16 mouse cellular contexts compared by ENCODE assay signal in genomic region chr8:93048510-93049416, GRCm38 (mm10). TPM values are rescaled to one million over a fixed set of nuclear protein-coding genes. Genes with fewer than 3 reads are reported as not detected.
DNase-seq lines count a peak whose midpoint lies in the region; ATAC-seq and TF ChIP-seq lines count a peak whose summit lies in the region.
"Had no signal": no experiment of that assay in that cellular context is flagged by ENCODE, and none has a peak within 500 bp of the region (broad histone marks: within the 10 kb centered on the region; RNA-seq: fewer than 3 reads in every experiment).

No protein-coding gene starts in this region.

- H3K4me3 ChIP-seq in forebrain, embryonic 14.5 days (ENCODE audit: low read depth, low read length): no peak overlapping the region
- H3K4me3 ChIP-seq in forebrain, embryonic 16.5 days (replicated peaks; ENCODE audit: low read length): no peak overlapping the region
- H3K4me3 ChIP-seq in kidney, adult 2 months (ENCODE audit: insufficient read depth, low read depth, low read length): no peak overlapping the region
- H3K4me3 ChIP-seq in stomach, postnatal 0 days (ENCODE audit: low read depth, low read length): no peak overlapping the region
- H3K4me3 ChIP-seq: forebrain, embryonic 12.5 days; liver, embryonic 15.5 days had no signal

- 69% methylated on average over 4 of the region's 4 CpGs for WGBS in forebrain, embryonic 14.5 days
- 69% methylated on average over 4 of the region's 4 CpGs for WGBS in forebrain, embryonic 16.5 days
- WGBS in kidney, adult 2 months: 46% methylated on average over 4 of the region's 4 CpGs
- WGBS in stomach, postnatal 0 days: 41% methylated on average over 4 of the region's 4 CpGs

- no peak overlapping the region for H3K9ac ChIP-seq in forebrain, embryonic 14.5 days (ENCODE audit: low read length)
- H3K9ac ChIP-seq in forebrain, embryonic 16.5 days (replicated peaks; ENCODE audit: low read depth, low read length): no peak overlapping the region
- H3K9ac ChIP-seq in stomach, postnatal 0 days (ENCODE audit: low read length): no peak overlapping the region
- H3K9ac ChIP-seq: forebrain, embryonic 12.5 days; liver, embryonic 15.5 days had no signal

- H3K9me3 ChIP-seq in forebrain, embryonic 14.5 days (replicated peaks; ENCODE audit: control insufficient read depth, low read length): no peaks in the 10 kb centered on the region
- H3K9me3 ChIP-seq in forebrain, embryonic 16.5 days (ENCODE audit: control insufficient read depth, low read length): no peaks in the 10 kb centered on the region
- H3K9me3 ChIP-seq in stomach, postnatal 0 days (ENCODE audit: control insufficient read depth, low read length): no peaks in the 10 kb centered on the region
- H3K9me3 ChIP-seq: forebrain, embryonic 12.5 days; liver, embryonic 15.5 days had no signal

- H3K4me2 ChIP-seq in forebrain, embryonic 14.5 days (ENCODE audit: low read length): no peak overlapping the region
- H3K4me2 ChIP-seq in forebrain, embryonic 16.5 days (ENCODE audit: low read length): no peak overlapping the region
- H3K4me2 ChIP-seq in stomach, postnatal 0 days (replicated peaks; ENCODE audit: low read depth): no peak overlapping the region
- H3K4me2 ChIP-seq: forebrain, embryonic 12.5 days; liver, embryonic 15.5 days had no signal

- TF ChIP-seq EP300 in stomach, postnatal 0 days (optimal IDR thresholded peaks at IDR 0.05): no peak

- no peak overlapping the region for H3K27ac ChIP-seq in forebrain, embryonic 14.5 days (ENCODE audit: low read depth, low read length)
- no peak overlapping the region for H3K27ac ChIP-seq in forebrain, embryonic 16.5 days (ENCODE audit: low read length)
- no peak overlapping the region for H3K27ac ChIP-seq in kidney, adult 2 months (ENCODE audit: insufficient read depth, low read depth, low read length)
- no peak overlapping the region for H3K27ac ChIP-seq in stomach, postnatal 0 days (replicated peaks)
- H3K27ac ChIP-seq: forebrain, embryonic 12.5 days; liver, embryonic 15.5 days had no signal

- H3K4me1 ChIP-seq in forebrain, embryonic 14.5 days (ENCODE audit: control insufficient read depth, insufficient read depth, low read length): no peaks in the 10 kb centered on the region
- no peaks in the 10 kb centered on the region for H3K4me1 ChIP-seq in forebrain, embryonic 16.5 days (replicated peaks; ENCODE audit: control insufficient read depth, insufficient read depth, low read length)
- H3K4me1 ChIP-seq in kidney, adult 2 months (ENCODE audit: control insufficient read depth, insufficient read depth, low read length): no peaks in the 10 kb centered on the region
- no peaks in the 10 kb centered on the region for H3K4me1 ChIP-seq in stomach, postnatal 0 days (replicated peaks; ENCODE audit: control insufficient read depth, insufficient read depth)
- H3K4me1 ChIP-seq: forebrain, embryonic 12.5 days; liver, embryonic 15.5 days had no signal

- peak; percentile 7 for DNase-seq in forebrain, embryonic 14.5 days (ENCODE audit: low spot score)
- DNase-seq in kidney, adult 2 months: no peak
- no peak for DNase-seq in kidney, adult 11 months
- peak; percentile 1 for DNase-seq in lung, postnatal 25 days (ENCODE audit: low spot score)
- DNase-seq in lung, postnatal 4 days: no peak
- DNase-seq in stomach, postnatal 0 days (ENCODE audit: low spot score): no peak
- no peak for DNase-seq in adrenal gland, postnatal 10 days
- DNase-seq: midbrain, embryonic 14.5 days had no signal

- ATAC-seq in forebrain, embryonic 14.5 days: no peak
- no peak for ATAC-seq in forebrain, embryonic 16.5 days
- ATAC-seq in stomach, postnatal 0 days (ENCODE audit: low FRiP score, low TSS enrichment): no peak

- TF ChIP-seq CTCF in kidney, adult 2 months (conservative IDR thresholded peaks at IDR 0.05; ENCODE audit: insufficient read depth, insufficient read length, low read depth, low read length): peak; percentile 24; the same call in 1 of the 2 replicates
- TF ChIP-seq CTCF in stomach, postnatal 0 days (IDR thresholded peaks at IDR 0.05; ENCODE audit: low read depth): peak; percentile 54

- no peak for TF ChIP-seq POLR2A in kidney, adult 2 months (IDR thresholded peaks at IDR 0.05; ENCODE audit: low read depth, low read length)

- no peaks in the 10 kb centered on the region for H3K27me3 ChIP-seq in forebrain, embryonic 14.5 days (replicated peaks; ENCODE audit: control insufficient read depth, insufficient read depth, low read length)
- no peaks in the 10 kb centered on the region for H3K27me3 ChIP-seq in forebrain, embryonic 16.5 days (replicated peaks; ENCODE audit: control insufficient read depth, insufficient read depth, low read length)
- no peaks in the 10 kb centered on the region for H3K27me3 ChIP-seq in kidney, adult 2 months (replicated peaks; ENCODE audit: control insufficient read depth, insufficient read depth, low read length)
- no peaks in the 10 kb centered on the region for H3K27me3 ChIP-seq in stomach, postnatal 0 days (ENCODE audit: control insufficient read depth, insufficient read depth, low read length)
- H3K27me3 ChIP-seq: forebrain, embryonic 12.5 days; liver, embryonic 15.5 days had no signal

- H3K36me3 ChIP-seq in forebrain, embryonic 14.5 days (ENCODE audit: control insufficient read depth, insufficient read depth, low read length): no peaks in the 10 kb centered on the region
- no peaks in the 10 kb centered on the region for H3K36me3 ChIP-seq in forebrain, embryonic 16.5 days (ENCODE audit: control insufficient read depth, insufficient read depth)
- H3K36me3 ChIP-seq in kidney, adult 2 months (ENCODE audit: control insufficient read depth, insufficient read depth, low read length): no peaks in the 10 kb centered on the region
- H3K36me3 ChIP-seq in stomach, postnatal 0 days (ENCODE audit: control insufficient read depth, insufficient read depth, low read length): no peaks in the 10 kb centered on the region
- H3K36me3 ChIP-seq: forebrain, embryonic 12.5 days; liver, embryonic 15.5 days had no signal

RNA-seq across cellular contexts. Expression of gene Ces1a, which starts 0.8 kb away (rescaled TPM):
- not detected in 2 replicates for polyA plus RNA-seq in forebrain, embryonic 14.5 days (2014; fragmentation: Nextera tagmentation; extraction: Ambion mirVana)
- not detected in 2 replicates for polyA plus RNA-seq in forebrain, embryonic 16.5 days (2015; fragmentation: Nextera tagmentation; extraction: Ambion mirVana)
- not detected in 2 replicates for polyA plus RNA-seq in kidney, adult 2 months (2012; rRNA removed)
- not detected in 2 replicates for polyA plus RNA-seq in stomach, postnatal 0 days (2015; fragmentation: Nextera tagmentation; extraction: Ambion mirVana)
- total RNA-seq in adrenal gland, postnatal 10 days (2021): not detected
- total RNA-seq: adrenal gland, adult 18-20 months; layer of hippocampus, postnatal 14 days had no signal
- polyA plus RNA-seq: forebrain, embryonic 12.5 days; heart, embryonic 14.5 days; intestine, embryonic 14.5 days; liver, embryonic 15.5 days; midbrain, embryonic 14.5 days had no signal

RNA-seq across cellular contexts. Expression of gene Ces1b, which starts 31.1 kb away (rescaled TPM):
- not detected in 2 replicates for polyA plus RNA-seq in forebrain, embryonic 14.5 days (2014; fragmentation: Nextera tagmentation; extraction: Ambion mirVana)
- polyA plus RNA-seq in forebrain, embryonic 16.5 days (2015; fragmentation: Nextera tagmentation; extraction: Ambion mirVana): not detected in 2 replicates
- polyA plus RNA-seq in kidney, adult 2 months (2012; rRNA removed): not detected in 2 replicates
- 0.13 TPM in 2 replicates for polyA plus RNA-seq in stomach, postnatal 0 days (2015; fragmentation: Nextera tagmentation; extraction: Ambion mirVana)
- total RNA-seq in adrenal gland, postnatal 10 days (2021): 10 to 100 TPM in 1 of 2 experiments, 1 to 10 TPM in 1; 6.1 to 13.3 TPM
- total RNA-seq: adrenal gland, adult 18-20 months; layer of hippocampus, postnatal 14 days had no signal
- polyA plus RNA-seq: C2C12; forebrain, embryonic 12.5 days; heart, embryonic 14.5 days; intestine, embryonic 14.5 days; liver, embryonic 15.5 days; midbrain, embryonic 14.5 days had no signal

Comparison
In these comparisons a context has a peak if more than half of its experiments do, and no peak if none do; other contexts are left out.
1. DNase-seq: peak in forebrain, embryonic 14.5 days (single experiment) and lung, postnatal 25 days (single experiment); none in kidney, adult 2 months (single experiment), kidney, adult 11 months (single experiment), lung, postnatal 4 days (0 of 2), stomach, postnatal 0 days (single experiment) and adrenal gland, postnatal 10 days (single experiment).